Mouse (Mus musculus): Measurements from ENCODE around the gene Tm9sf3.

Gene Tm9sf3

GRCm38 (mm10) chr19:41262712-41263629, 826 bp downstream of the Tm9sf3 start:
- in situ Hi-C loops (cut with MboI, MseI), result no loop called here

- in situ Hi-C loops (cut with MboI, MseI), result no loop called here
Observed at GRCm38 (mm10) chr19:41260736-41261135, 3.1 kb downstream of the Tm9sf3 start.

- in situ Hi-C loops (cut with MboI, MseI), result no loop called here
Observed at GRCm38 (mm10) chr19:41259256-41259655, 4.5 kb downstream of the Tm9sf3 start.

DNA sequence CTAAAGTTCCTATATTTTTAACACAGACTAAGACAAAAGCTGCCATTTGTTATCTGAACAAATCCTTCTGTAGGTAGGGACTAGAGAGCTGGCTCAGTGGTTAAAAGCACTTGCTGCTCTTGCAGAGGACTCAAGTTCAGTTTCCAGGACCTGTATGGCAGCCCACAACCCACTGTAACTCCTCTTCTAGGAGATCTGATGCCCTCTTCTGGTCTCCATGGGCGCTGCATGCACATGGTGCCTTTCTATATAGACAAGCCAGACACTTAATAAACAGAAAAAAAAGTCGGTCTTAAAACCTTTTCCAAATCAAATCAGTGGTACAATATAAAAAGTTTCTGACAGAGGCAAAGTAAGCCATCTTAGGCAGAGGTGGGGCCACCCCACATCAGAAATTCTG, 5.1 kb downstream of the Tm9sf3 start:
- in situ Hi-C loops (cut with MboI, MseI), result no loop called here

DNA sequence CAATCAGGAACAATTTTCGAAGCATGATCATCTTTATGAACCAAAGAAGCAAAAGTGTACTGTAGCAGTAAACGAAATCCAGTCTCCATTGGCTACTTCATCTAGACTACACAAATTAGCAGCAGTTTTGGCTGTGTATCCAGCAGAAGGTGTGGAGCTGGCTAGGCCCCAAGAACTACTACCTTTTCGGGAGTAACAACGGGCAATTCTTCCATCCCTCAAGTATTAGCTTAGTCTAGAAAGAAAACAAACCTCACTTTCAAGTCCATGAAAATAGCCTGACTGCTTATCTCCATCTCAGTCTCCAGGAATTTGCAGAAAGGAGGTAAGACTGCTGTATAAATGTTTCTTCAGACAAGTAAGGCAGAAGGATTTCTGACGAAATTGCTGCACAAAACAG, 9.2 kb downstream of the Tm9sf3 start:
- in situ Hi-C loops (cut with MboI, MseI), result no loop called here

DNA sequence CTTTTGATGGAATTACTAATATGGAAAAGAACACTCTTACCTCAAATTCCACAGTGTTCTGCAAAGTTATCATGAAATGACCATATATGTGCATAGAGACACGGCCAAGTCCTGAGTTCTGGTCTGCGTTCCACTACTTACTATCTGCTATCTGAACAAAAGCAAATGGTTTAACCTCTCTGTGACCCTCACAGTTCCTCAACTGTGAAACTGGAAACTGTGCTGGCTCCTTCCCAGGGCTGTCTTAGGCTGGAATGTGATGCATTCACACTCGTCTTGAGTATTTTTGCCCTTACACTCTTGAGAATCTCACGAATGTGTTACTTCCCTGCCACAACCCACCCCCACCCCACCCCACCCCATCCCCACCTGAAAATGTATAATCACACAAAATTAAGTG, 14.8 kb downstream of the Tm9sf3 start:
- in situ Hi-C loops (cut with MboI, MseI), result no loop called here

GRCm38 (mm10) chr19:41248271-41248670, 15.5 kb downstream of the Tm9sf3 start:
- in situ Hi-C loops (cut with MboI, MseI), result no loop called here

DNA sequence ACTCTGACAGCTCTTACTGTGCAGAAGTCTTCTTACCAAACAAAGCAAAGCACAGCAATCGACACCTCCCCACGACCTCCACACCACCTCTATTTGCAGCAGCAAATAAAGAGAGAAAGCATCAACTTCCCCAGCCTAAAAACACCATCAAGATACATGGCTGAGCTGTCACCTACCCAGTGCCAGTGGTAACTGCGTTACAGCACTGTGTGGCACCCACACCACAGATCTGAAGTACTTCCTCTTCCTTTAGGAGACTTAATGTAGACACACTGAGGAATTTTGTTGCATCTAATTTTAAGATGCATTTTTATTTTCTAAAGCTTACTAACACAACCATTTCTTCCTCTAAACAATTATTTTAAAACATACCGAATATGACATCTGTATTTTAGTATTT, 17.5 kb downstream of the Tm9sf3 start:
- in situ Hi-C loops (cut with MboI, MseI), result no loop called here

GRCm38 (mm10) chr19:41244581-41244980, 19.2 kb downstream of the Tm9sf3 start:
- in situ Hi-C loops (cut with MboI, MseI), result no loop called here

GRCm38 (mm10) chr19:41241997-41242396, 21.8 kb downstream of the Tm9sf3 start:
- in situ Hi-C loops (cut with MboI, MseI), result no loop called here

GRCm38 (mm10) chr19:41233698-41234097, 30.1 kb downstream of the Tm9sf3 start:
- in situ Hi-C loops (cut with MboI, MseI), result no loop called here

- in situ Hi-C loops (cut with MboI, MseI), result no loop called here
Observed at GRCm38 (mm10) chr19:41208326-41208725, 55.5 kb downstream of the Tm9sf3 start.

DNA sequence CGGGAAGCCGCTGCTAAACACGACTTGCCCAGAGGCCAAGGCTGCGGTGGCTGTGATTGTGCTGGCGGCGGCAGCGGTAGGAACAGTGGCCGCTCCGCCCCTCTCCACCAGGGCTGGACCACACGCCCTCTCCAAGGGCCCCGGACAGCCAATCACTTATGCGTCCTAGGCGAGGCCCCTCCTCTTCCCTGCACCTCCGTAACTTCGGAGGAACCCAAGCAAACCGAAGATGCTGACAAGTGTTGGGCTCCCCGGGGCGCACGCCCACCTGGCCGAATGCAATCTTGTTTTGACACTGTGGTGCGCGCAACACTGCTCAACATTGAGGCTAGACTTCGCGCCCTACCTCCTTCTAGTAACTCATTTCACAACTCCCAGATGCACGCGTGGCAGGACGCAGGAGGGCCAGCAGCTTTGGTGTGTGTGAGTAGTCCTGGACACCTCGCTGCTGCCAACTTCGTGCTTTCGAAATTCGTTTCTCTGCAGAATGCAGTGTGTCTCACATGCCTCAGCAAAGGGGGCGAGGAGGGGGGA, 56.9 kb downstream of the Tm9sf3 start, which contains the start of gene Tll2:
Gene Tll2 (minus strand): TSS at position 25 of the 534 bp plus-strand sequence.
- in situ Hi-C loops (cut with MboI, MseI), result no loop called here

- in situ Hi-C loops (cut with MboI, MseI), result no loop called here
Observed at GRCm38 (mm10) chr19:41206041-41206810, 57.6 kb downstream of the Tm9sf3 start.

GRCm38 (mm10) chr19:41204159-41205081, 59.4 kb downstream of the Tm9sf3 start:
- in situ Hi-C loops (cut with MboI, MseI), result no loop called here

- in situ Hi-C loops (cut with MboI, MseI), result no loop called here
Observed at GRCm38 (mm10) chr19:41197606-41198005, 66.2 kb downstream of the Tm9sf3 start.

DNA sequence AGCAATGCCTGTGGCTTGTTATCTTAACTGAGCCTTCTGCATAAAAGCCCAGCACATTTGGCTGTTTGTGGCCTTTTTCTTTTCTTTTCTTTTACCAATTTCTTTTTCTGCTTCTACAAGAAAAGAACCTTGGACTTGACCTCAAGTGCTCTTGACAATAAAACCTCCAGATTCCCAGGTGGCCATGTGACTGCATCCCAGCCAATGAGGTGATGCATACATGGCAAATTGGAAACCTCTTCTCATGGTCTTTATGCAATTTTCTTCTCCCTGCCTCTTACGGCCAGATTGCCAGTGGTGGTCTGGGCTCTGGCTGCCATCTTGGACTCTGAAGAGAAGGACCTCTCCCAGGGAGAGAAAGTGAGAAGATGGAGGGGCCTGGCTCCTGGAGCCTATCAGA, 70.4 kb downstream of the Tm9sf3 start:
- in situ Hi-C loops (cut with MboI, MseI), result no loop called here

DNA sequence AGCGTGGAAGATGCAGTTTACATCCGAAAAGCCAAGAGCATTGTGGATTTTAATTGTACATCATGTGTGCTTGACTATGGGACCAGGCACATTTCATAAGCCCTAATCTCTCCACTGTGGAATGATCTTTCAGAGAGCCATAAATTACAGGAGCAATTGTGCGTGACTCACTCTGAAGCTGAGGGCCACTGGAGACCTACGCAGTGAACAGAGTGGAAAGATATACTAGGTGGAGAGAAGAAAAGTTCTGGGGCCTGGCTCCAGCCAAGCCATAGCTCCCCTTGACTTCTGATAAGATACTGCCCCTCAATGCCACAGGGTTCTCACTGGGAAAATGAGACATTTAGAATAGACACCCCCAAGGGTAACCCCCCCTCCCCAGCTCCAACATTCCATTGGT, 70.8 kb downstream of the Tm9sf3 start:
- in situ Hi-C loops (cut with MboI, MseI), result no loop called here

GRCm38 (mm10) chr19:41191724-41192123, 72.1 kb downstream of the Tm9sf3 start:
- in situ Hi-C loops (cut with MboI, MseI), result no loop called here

- in situ Hi-C loops (cut with MboI, MseI), result no loop called here
Observed at GRCm38 (mm10) chr19:41190876-41191434, 72.8 kb downstream of the Tm9sf3 start.

DNA sequence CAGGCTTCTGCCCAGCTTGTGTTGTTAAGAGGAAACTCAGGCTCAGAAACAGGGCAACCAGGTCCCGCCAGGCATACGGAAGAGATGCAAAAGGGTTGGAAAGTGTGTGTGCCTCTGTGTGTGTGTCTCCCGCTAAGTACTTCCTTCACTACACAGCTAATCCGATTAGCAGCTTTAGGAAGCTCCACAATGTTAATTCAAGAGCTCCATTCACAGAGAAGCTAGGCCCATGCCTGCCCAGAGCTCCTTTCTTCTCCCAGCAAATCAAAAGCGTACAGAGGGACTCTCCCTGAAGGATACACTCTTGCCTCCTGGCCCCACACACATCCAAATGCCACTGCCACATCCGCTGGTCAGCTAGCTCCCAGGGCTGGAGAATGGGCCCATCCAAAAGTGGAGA, 86.5 kb downstream of the Tm9sf3 start:
- in situ Hi-C loops (cut with MboI, MseI), result no loop called here
